Mouse (Mus musculus) right cerebral cortex, postnatal 36 days (tissue): ENCODE measurements around the gene Znrd1as.

Experiments used
- DNase-seq, 2 experiments: peaks; one replicate each; pipeline ENCODE4 v3.0.0; 2022; ENCODE audit warnings: low spot score in 2 of 2, mixed read lengths in 1 of 2

Gene Znrd1as

GRCm38 (mm10) chr17:36995448-36995847 is 37.1 kb downstream of the Znrd1as start:
- no peak for DNase-seq

GRCm38 (mm10) chr17:36997033-36997735 is 38.8 kb downstream of the Znrd1as start:
- DNase-seq: peak; percentile 57 to 62

DNA sequence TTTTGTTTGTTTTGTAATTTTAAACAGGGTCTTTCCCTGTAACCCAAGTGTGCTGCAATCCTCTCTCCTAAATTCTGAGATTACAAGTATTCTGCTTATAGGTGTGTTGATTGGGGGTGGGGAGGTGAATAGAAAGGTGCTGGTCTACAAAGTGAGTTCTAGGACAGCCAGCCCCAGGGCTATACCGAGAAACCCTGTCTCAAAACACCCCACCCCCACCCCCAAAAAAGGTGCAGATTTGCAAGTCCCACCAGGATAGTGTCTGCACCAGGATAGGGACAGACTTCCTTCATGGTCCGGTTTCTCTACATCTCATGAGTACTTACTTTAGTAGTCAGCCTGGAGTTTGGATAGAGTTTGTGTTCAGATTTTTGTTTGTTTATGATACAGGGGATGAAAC is 40.1 kb downstream of the Znrd1as start:
- DNase-seq: no peak

GRCm38 (mm10) chr17:37000863-37001262 is 42.5 kb downstream of the Znrd1as start, which contains the start of gene Zfp57:
TSS of gene Zfp57 (plus strand) at chr17:37001163.
- no peak for DNase-seq

GRCm38 (mm10) chr17:37002364-37003330 is 44.3 kb downstream of the Znrd1as start:
- DNase-seq: no peak

DNA sequence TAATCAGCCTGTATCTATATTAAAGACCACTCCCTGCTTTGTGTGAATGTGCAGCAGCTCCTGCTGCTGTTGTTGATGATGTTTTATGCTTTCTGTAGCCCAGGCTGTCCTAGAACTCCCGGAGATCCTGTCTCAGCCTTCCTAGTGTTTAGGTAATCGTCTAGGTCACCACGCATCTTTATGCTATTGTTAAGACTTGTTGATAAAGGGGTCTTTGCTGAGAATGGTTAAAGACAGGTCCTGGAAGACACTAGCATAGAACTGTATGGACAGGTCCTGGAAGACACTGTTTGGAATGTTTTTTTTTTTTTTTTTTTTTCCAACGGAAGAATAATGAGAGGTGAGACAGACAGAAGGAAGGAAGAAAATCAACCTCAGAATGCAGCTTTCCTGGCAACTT is 45.0 kb downstream of the Znrd1as start:
- DNase-seq: no peak

GRCm38 (mm10) chr17:37008161-37008560 is 49.8 kb downstream of the Znrd1as start:
- DNase-seq: no peak

- DNase-seq: no peak
Observed at GRCm38 (mm10) chr17:37009460-37010042, 51.2 kb downstream of the Znrd1as start.

GRCm38 (mm10) chr17:37011719-37012118 is 53.3 kb downstream of the Znrd1as start:
- no peak for DNase-seq

- no peak for DNase-seq
Observed at GRCm38 (mm10) chr17:37012141-37012540, 53.7 kb downstream of the Znrd1as start.
